Mouse (Mus musculus): ENCODE measurements around the gene Fxyd4. TPM values are rescaled to one million over a fixed set of nuclear protein-coding genes. Genes with fewer than 3 reads are reported as not detected.

Fxyd4 gene
- polyA plus RNA-seq, 1 experiment from 2014 or later: 77.7 TPM

- WGBS: under 1% methylated on average over 14 of the region's 14 CpGs
- Histone ChIP-seq H3K27ac (ENCODE audit: low read depth, low read length) (no peak overlapping the region), H3K4me1 (ENCODE audit: control insufficient read depth, insufficient read depth, low read length) (peaks cover 14% of the 10 kb centered on the region; the same call in 1 of the 2 replicates), H3K27me3 (ENCODE audit: control insufficient read depth, insufficient read depth, low read length) (no peaks in the 10 kb centered on the region), H3K4me3 (ENCODE audit: low read length) (peak overlapping the region; percentile 99), H3K9ac (ENCODE audit: low read depth, low read length) (peak overlapping the region; percentile 99), H3K4me2 (replicated peaks; ENCODE audit: low read depth, low read length) (peak overlapping the region; percentile 76), H3K36me3 (ENCODE audit: control insufficient read depth, insufficient read depth, low read length) (no peaks in the 10 kb centered on the region), H3K9me3 (ENCODE audit: control insufficient read depth, low read length) (no peaks in the 10 kb centered on the region)
- no peak for ATAC-seq (ENCODE audit: low FRiP score, low TSS enrichment)
Observed at GRCm38 (mm10) chr6:117908424-117908900, 29.0 kb downstream of the Fxyd4 start.

- ATAC-seq (ENCODE audit: low FRiP score, low TSS enrichment): no peak
- peak overlapping the region; percentile 99 for H3K9ac ChIP-seq (ENCODE audit: low read depth, low read length)
- H3K4me1 ChIP-seq (ENCODE audit: control insufficient read depth, insufficient read depth, low read length): peaks cover 14% of the 10 kb centered on the region; the same call in 1 of the 2 replicates
- H3K27me3 ChIP-seq (ENCODE audit: control insufficient read depth, insufficient read depth, low read length): no peaks in the 10 kb centered on the region
- WGBS: under 1% methylated on average over 26 of the region's 26 CpGs
- H3K4me2 ChIP-seq (replicated peaks; ENCODE audit: low read depth, low read length): peak overlapping the region; percentile 76
- no peaks in the 10 kb centered on the region for H3K36me3 ChIP-seq (ENCODE audit: control insufficient read depth, insufficient read depth, low read length)
- H3K27ac ChIP-seq (ENCODE audit: low read depth, low read length): peak overlapping the region; percentile 96
- H3K4me3 ChIP-seq (ENCODE audit: low read length): peak overlapping the region; percentile 99
- H3K9me3 ChIP-seq (ENCODE audit: control insufficient read depth, low read length): no peaks in the 10 kb centered on the region
Observed at GRCm38 (mm10) chr6:117907979-117908355, 29.5 kb downstream of the Fxyd4 start.

GRCm38 (mm10) chr6:117907301-117907978 is 30.1 kb downstream of the Fxyd4 start:
- no peaks in the 10 kb centered on the region for H3K36me3 ChIP-seq (ENCODE audit: control insufficient read depth, insufficient read depth, low read length)
- ATAC-seq (ENCODE audit: low FRiP score, low TSS enrichment): peak; percentile 79
- H3K4me1 ChIP-seq (ENCODE audit: control insufficient read depth, insufficient read depth, low read length): peaks cover 14% of the 10 kb centered on the region; the same call in 1 of the 2 replicates
- peak overlapping the region; percentile 99 for H3K4me3 ChIP-seq (ENCODE audit: low read length)
- no peaks in the 10 kb centered on the region for H3K27me3 ChIP-seq (ENCODE audit: control insufficient read depth, insufficient read depth, low read length)
- peak overlapping the region; percentile 76 for H3K4me2 ChIP-seq (replicated peaks; ENCODE audit: low read depth, low read length)
- H3K9ac ChIP-seq (ENCODE audit: low read depth, low read length): peak overlapping the region; percentile 99
- peak overlapping the region; percentile 96 for H3K27ac ChIP-seq (ENCODE audit: low read depth, low read length)
- no peaks in the 10 kb centered on the region for H3K9me3 ChIP-seq (ENCODE audit: control insufficient read depth, low read length)
- WGBS: 0% methylated on average over 53 of the region's 77 CpGs

- Histone ChIP-seq H3K4me1 (ENCODE audit: control insufficient read depth, insufficient read depth, low read length) (peaks cover 14% of the 10 kb centered on the region; the same call in 1 of the 2 replicates), H3K9me3 (ENCODE audit: control insufficient read depth, low read length) (no peaks in the 10 kb centered on the region), H3K4me2 (replicated peaks; ENCODE audit: low read depth, low read length) (peak overlapping the region; percentile 76), H3K4me3 (ENCODE audit: low read length) (peak overlapping the region; percentile 99), H3K27me3 (ENCODE audit: control insufficient read depth, insufficient read depth, low read length) (no peaks in the 10 kb centered on the region), H3K27ac (ENCODE audit: low read depth, low read length) (peak overlapping the region; percentile 96), H3K9ac (ENCODE audit: low read depth, low read length) (peak overlapping the region; percentile 99), H3K36me3 (ENCODE audit: control insufficient read depth, insufficient read depth, low read length) (no peaks in the 10 kb centered on the region)
- peak; percentile 96 for ATAC-seq (ENCODE audit: low FRiP score, low TSS enrichment)
- WGBS: under 1% methylated on average over 64 of the region's 68 CpGs
Observed at GRCm38 (mm10) chr6:117906590-117907271, 30.8 kb downstream of the Fxyd4 start.

GRCm38 (mm10) chr6:117906015-117906531 is 31.4 kb downstream of the Fxyd4 start:
- H3K27ac ChIP-seq (ENCODE audit: low read depth, low read length): peak overlapping the region; percentile 78
- peak overlapping the region; percentile 35 for H3K4me2 ChIP-seq (replicated peaks; ENCODE audit: low read depth, low read length)
- peaks cover 14% of the 10 kb centered on the region; the same call in 1 of the 2 replicates for H3K4me1 ChIP-seq (ENCODE audit: control insufficient read depth, insufficient read depth, low read length)
- H3K27me3 ChIP-seq (ENCODE audit: control insufficient read depth, insufficient read depth, low read length): no peaks in the 10 kb centered on the region
- under 1% methylated on average over 25 of the region's 25 CpGs for WGBS
- H3K9me3 ChIP-seq (ENCODE audit: control insufficient read depth, low read length): no peaks in the 10 kb centered on the region
- peak overlapping the region; percentile 99 for H3K9ac ChIP-seq (ENCODE audit: low read depth, low read length)
- H3K4me3 ChIP-seq (ENCODE audit: low read length): peak overlapping the region; percentile 99
- no peaks in the 10 kb centered on the region for H3K36me3 ChIP-seq (ENCODE audit: control insufficient read depth, insufficient read depth, low read length)
- ATAC-seq (ENCODE audit: low FRiP score, low TSS enrichment): peak; percentile 32; the same call in 1 of the 2 replicates

- Histone ChIP-seq H3K4me3 (ENCODE audit: low read length) (peak overlapping the region; percentile 99), H3K4me2 (replicated peaks; ENCODE audit: low read depth, low read length) (peak overlapping the region; percentile 35), H3K27ac (ENCODE audit: low read depth, low read length) (peak overlapping the region; percentile 78; the same call in 1 of the 2 replicates), H3K4me1 (ENCODE audit: control insufficient read depth, insufficient read depth, low read length) (peaks cover 16% of the 10 kb centered on the region; the same call in 1 of the 2 replicates), H3K27me3 (ENCODE audit: control insufficient read depth, insufficient read depth, low read length) (no peaks in the 10 kb centered on the region), H3K9ac (ENCODE audit: low read depth, low read length) (peak overlapping the region; percentile 99), H3K36me3 (ENCODE audit: control insufficient read depth, insufficient read depth, low read length) (no peaks in the 10 kb centered on the region), H3K9me3 (ENCODE audit: control insufficient read depth, low read length) (no peaks in the 10 kb centered on the region)
- WGBS: 26% methylated on average over 4 of the region's 4 CpGs
- no peak for ATAC-seq (ENCODE audit: low FRiP score, low TSS enrichment)
Observed at GRCm38 (mm10) chr6:117905260-117905930, 32.1 kb downstream of the Fxyd4 start.

GRCm38 (mm10) chr6:117903836-117904235 is 33.7 kb downstream of the Fxyd4 start:
- Histone ChIP-seq H3K9me3 (ENCODE audit: control insufficient read depth, low read length) (no peaks in the 10 kb centered on the region), H3K27me3 (ENCODE audit: control insufficient read depth, insufficient read depth, low read length) (no peaks in the 10 kb centered on the region), H3K36me3 (ENCODE audit: control insufficient read depth, insufficient read depth, low read length) (no peaks in the 10 kb centered on the region), H3K4me2 (replicated peaks; ENCODE audit: low read depth, low read length) (no peak overlapping the region), H3K27ac (ENCODE audit: low read depth, low read length) (no peak overlapping the region), H3K9ac (ENCODE audit: low read depth, low read length) (no peak overlapping the region), H3K4me3 (ENCODE audit: low read length) (no peak overlapping the region), H3K4me1 (ENCODE audit: control insufficient read depth, insufficient read depth, low read length) (peaks cover 9% of the 10 kb centered on the region; the same call in 1 of the 2 replicates)
- ATAC-seq (ENCODE audit: low FRiP score, low TSS enrichment): no peak
- 79% methylated on average over 3 of the region's 3 CpGs for WGBS

- no peak overlapping the region for H3K27ac ChIP-seq (ENCODE audit: low read depth, low read length)
- H3K4me2 ChIP-seq (replicated peaks; ENCODE audit: low read depth, low read length): no peak overlapping the region
- WGBS: 76% methylated on average over 4 of the region's 4 CpGs
- no peaks in the 10 kb centered on the region for H3K27me3 ChIP-seq (ENCODE audit: control insufficient read depth, insufficient read depth, low read length)
- no peaks in the 10 kb centered on the region for H3K36me3 ChIP-seq (ENCODE audit: control insufficient read depth, insufficient read depth, low read length)
- no peak overlapping the region for H3K9ac ChIP-seq (ENCODE audit: low read depth, low read length)
- ATAC-seq (ENCODE audit: low FRiP score, low TSS enrichment): no peak
- no peaks in the 10 kb centered on the region for H3K9me3 ChIP-seq (ENCODE audit: control insufficient read depth, low read length)
- H3K4me1 ChIP-seq (ENCODE audit: control insufficient read depth, insufficient read depth, low read length): peaks cover 9% of the 10 kb centered on the region; the same call in 1 of the 2 replicates
- H3K4me3 ChIP-seq (ENCODE audit: low read length): no peak overlapping the region
Observed at GRCm38 (mm10) chr6:117902556-117902955, 34.9 kb downstream of the Fxyd4 start.

All from kidney, embryonic 14.5 days (tissue).